ENCODE assay signal across 22 mouse cellular contexts in genomic region chr5:32405199-32405855, GRCm38 (mm10). TPM values are rescaled to one million over a fixed set of nuclear protein-coding genes. Genes with fewer than 3 reads are reported as not detected.
DNase-seq lines count a peak whose midpoint lies in the region; ATAC-seq and TF ChIP-seq lines count a peak whose summit lies in the region.
"Had no signal": no experiment of that assay in that cellular context is flagged by ENCODE, and none has a peak within 500 bp of the region (broad histone marks: within the 10 kb centered on the region; RNA-seq: fewer than 3 reads in every experiment).

No protein-coding gene starts in this region.

- no peak for TF ChIP-seq RAD21 in MEL (IDR thresholded peaks at IDR 0.05; ENCODE audit: low read depth, low read length)

- TF ChIP-seq POLR2A in MEL (IDR thresholded peaks at IDR 0.05; ENCODE audit: control insufficient read depth in 1 of 2, insufficient read depth in 1 of 2, low read depth in 1 of 2, low read length in 2 of 2, poor library complexity in 1 of 2) = no peak

- no peak for TF ChIP-seq EP300 in MEL (IDR thresholded peaks at IDR 0.05; ENCODE audit: low read depth in 1 of 2, low read length in 2 of 2)

- no peak overlapping the region for H3K4me2 ChIP-seq in hindbrain, postnatal 0 days (ENCODE audit: low read depth, low read length)
- H3K4me2 ChIP-seq in hindbrain, embryonic 12.5 days (replicated peaks) = no peak overlapping the region
- H3K4me2 ChIP-seq: embryonic facial prominence, embryonic 13.5 days; forebrain, embryonic 15.5 days; limb, embryonic 12.5 days; liver, embryonic 12.5 days; midbrain, embryonic 12.5 days had no signal

- H3K27me3 ChIP-seq in hindbrain, postnatal 0 days (ENCODE audit: insufficient read depth, low read length) = no peaks in the 10 kb centered on the region
- no peaks in the 10 kb centered on the region for H3K27me3 ChIP-seq in hindbrain, embryonic 12.5 days
- peaks cover 7 to 9% of the 10 kb centered on the region in 2 experiments for H3K27me3 ChIP-seq in MEL (ENCODE audit: control insufficient read depth in 1 of 2, insufficient read depth in 2 of 2, low read length in 2 of 2)
- H3K27me3 ChIP-seq: embryonic facial prominence, embryonic 13.5 days; forebrain, embryonic 15.5 days; liver, embryonic 12.5 days; midbrain, embryonic 12.5 days had no signal

- peak; percentile 42 for DNase-seq in hindbrain, postnatal 0 days (ENCODE audit: low spot score)
- DNase-seq in 3T3-L1 (ENCODE audit: low read depth, low spot score) (peak; percentile 93), MEL (ENCODE audit: low read depth, low spot score) (peak; percentile 7)
- no peak for DNase-seq in left cerebral cortex, postnatal 4 days
- no peak for DNase-seq in layer of hippocampus, adult 9-11 months
- DNase-seq: adrenal gland, adult 2 months; cerebellum, adult 9-10 months; gastrocnemius, postnatal 25 days; heart, postnatal 4 days; kidney, adult 8-10 months; kidney, postnatal 25 days; lung, adult 2 months; lung, postnatal 36 days; thymus, postnatal 36 days had no signal

- H3K36me3 ChIP-seq in hindbrain, postnatal 0 days (ENCODE audit: insufficient read depth, low read length) = no peaks in the 10 kb centered on the region
- H3K36me3 ChIP-seq in hindbrain, embryonic 12.5 days = no peaks in the 10 kb centered on the region
- no peaks in the 10 kb centered on the region for H3K36me3 ChIP-seq in MEL (ENCODE audit: control insufficient read depth in 1 of 2, insufficient read depth in 2 of 2, low read length in 2 of 2)
- H3K36me3 ChIP-seq: embryonic facial prominence, embryonic 13.5 days; forebrain, embryonic 15.5 days; limb, embryonic 12.5 days; liver, embryonic 12.5 days; midbrain, embryonic 12.5 days had no signal

- H3K9ac ChIP-seq in hindbrain, postnatal 0 days (replicated peaks; ENCODE audit: low read length) = no peak overlapping the region
- no peak overlapping the region for H3K9ac ChIP-seq in hindbrain, embryonic 12.5 days
- no peak overlapping the region for H3K9ac ChIP-seq in MEL (ENCODE audit: control insufficient read depth, low read depth, low read length, poor library complexity, severe bottlenecking)
- H3K9ac ChIP-seq: embryonic facial prominence, embryonic 13.5 days; forebrain, embryonic 15.5 days; limb, embryonic 12.5 days; liver, embryonic 12.5 days; midbrain, embryonic 12.5 days had no signal

- intact Hi-C loops in left cerebral cortex, postnatal 4 days (cut with DNase I) = no loop called here

- no peak for TF ChIP-seq CTCF in hindbrain, postnatal 0 days (IDR thresholded peaks at IDR 0.05; ENCODE audit: low read depth)
- no peak for TF ChIP-seq CTCF in MEL (IDR thresholded peaks at IDR 0.05 in 2 of 3, conservative IDR thresholded peaks at IDR 0.05 in 1 of 3; ENCODE audit: control insufficient read depth in 1 of 3, insufficient read depth in 1 of 3, low read depth in 2 of 3, low read length in 3 of 3, poor library complexity in 1 of 3, severe bottlenecking in 1 of 3)

- peaks cover 11% of the 10 kb centered on the region; the same call in 1 of the 2 replicates for H3K4me1 ChIP-seq in hindbrain, postnatal 0 days (ENCODE audit: insufficient read depth, low read length)
- H3K4me1 ChIP-seq in hindbrain, embryonic 12.5 days = peaks cover 2% of the 10 kb centered on the region; the same call in 1 of the 2 replicates
- no peaks in the 10 kb centered on the region for H3K4me1 ChIP-seq in MEL (ENCODE audit: control insufficient read depth in 1 of 2, insufficient read depth in 2 of 2, low read length in 2 of 2)
- H3K4me1 ChIP-seq: forebrain, embryonic 15.5 days had no signal

- H3K27ac ChIP-seq in hindbrain, postnatal 0 days = no peak overlapping the region
- H3K27ac ChIP-seq in hindbrain, embryonic 12.5 days = no peak overlapping the region
- H3K27ac ChIP-seq in MEL (ENCODE audit: control insufficient read depth, low read depth, low read length) = no peak overlapping the region
- H3K27ac ChIP-seq: embryonic facial prominence, embryonic 13.5 days; forebrain, embryonic 15.5 days; limb, embryonic 12.5 days; liver, embryonic 12.5 days; midbrain, embryonic 12.5 days had no signal

- H3K9me3 ChIP-seq in hindbrain, postnatal 0 days (ENCODE audit: low read length) = no peaks in the 10 kb centered on the region
- H3K9me3 ChIP-seq in hindbrain, embryonic 12.5 days (replicated peaks) = no peaks in the 10 kb centered on the region
- no peaks in the 10 kb centered on the region for H3K9me3 ChIP-seq in MEL (replicated peaks; ENCODE audit: insufficient read depth, low read length)
- H3K9me3 ChIP-seq: embryonic facial prominence, embryonic 13.5 days; forebrain, embryonic 15.5 days; limb, embryonic 12.5 days; liver, embryonic 12.5 days; midbrain, embryonic 12.5 days had no signal

- H3K4me3 ChIP-seq in hindbrain, postnatal 0 days (ENCODE audit: low read length) = no peak overlapping the region
- H3K4me3 ChIP-seq in hindbrain, embryonic 12.5 days = no peak overlapping the region
- H3K4me3 ChIP-seq in MEL (ENCODE audit: control insufficient read depth in 1 of 2, insufficient read depth in 1 of 2, low read depth in 2 of 2, low read length in 2 of 2) = no peak overlapping the region
- H3K4me3 ChIP-seq: embryonic facial prominence, embryonic 13.5 days; forebrain, embryonic 15.5 days; limb, embryonic 12.5 days; liver, embryonic 12.5 days; midbrain, embryonic 12.5 days had no signal

- ATAC-seq in hindbrain, postnatal 0 days = peak; percentile 70
- no peak for ATAC-seq in hindbrain, embryonic 12.5 days (ENCODE audit: low FRiP score)
- ATAC-seq in hematopoietic stem cell, adult 5-6 weeks (replicated peaks in 1 of 2; ENCODE audit: insufficient read depth in 1 of 2, low FRiP score in 2 of 2, low TSS enrichment in 1 of 2, low read depth in 1 of 2, poor library complexity in 2 of 2, severe bottlenecking in 2 of 2) = peak; percentile 53 to 74; a peak in 1 of 4 replicates
- ATAC-seq: forebrain, embryonic 15.5 days; inflammation-experienced regulatory T-cells, adult 6 months; liver, embryonic 12.5 days had no signal

- no peaks in the 10 kb centered on the region for H3K79me2 ChIP-seq in MEL (ENCODE audit: control insufficient read depth, insufficient read depth, low read length, poor library complexity)

- WGBS in hindbrain, postnatal 0 days = 64% methylated on average over 4 of the region's 4 CpGs
- WGBS in hindbrain, embryonic 12.5 days = 72% methylated on average over 4 of the region's 4 CpGs

TF ChIP-seq in MEL, 35 proteins besides CTCF, POLR2A, EP300 and RAD21:
- no peak for TF ChIP-seq CHD1 (IDR thresholded peaks at IDR 0.05; ENCODE audit: low read depth, low read length)
- no peak for TF ChIP-seq ELF1 (IDR thresholded peaks at IDR 0.05; ENCODE audit: low read depth, low read length)
- TF ChIP-seq JUND (IDR thresholded peaks at IDR 0.05; ENCODE audit: low read depth, low read length) = no peak
- TF ChIP-seq MAFK (IDR thresholded peaks at IDR 0.05; ENCODE audit: borderline replicate concordance, low read depth, low read length) = no peak
- TF ChIP-seq MXI1 (IDR thresholded peaks at IDR 0.05; ENCODE audit: low read depth, low read length) = no peak
- TF ChIP-seq TAL1 (IDR thresholded peaks at IDR 0.05; ENCODE audit: low read length) = no peak
- no peak for TF ChIP-seq ZNF384 (IDR thresholded peaks at IDR 0.05; ENCODE audit: low read depth, low read length)
- TF ChIP-seq RCOR1 (IDR thresholded peaks at IDR 0.05; ENCODE audit: low read depth, low read length) = no peak
- no peak for TF ChIP-seq TCF12 (IDR thresholded peaks at IDR 0.05; ENCODE audit: low read depth, low read length)
- TF ChIP-seq UBTF (IDR thresholded peaks at IDR 0.05; ENCODE audit: borderline replicate concordance, insufficient read depth, low read depth, low read length) = no peak

RNA-seq across cellular contexts. Expression of gene Ppp1cb, which starts 53.3 kb away (rescaled TPM):
- total RNA-seq in hindbrain, postnatal 0 days (2014; rRNA removed) = 109 and 110 TPM in 2 replicates
- 199 TPM in 2 replicates for polyA plus RNA-seq in hindbrain, postnatal 0 days (2015; fragmentation: Nextera tagmentation; extraction: Ambion mirVana)
- polyA plus RNA-seq in hindbrain, embryonic 12.5 days (2016; fragmentation: Nextera tagmentation; extraction: Ambion mirVana) = 196 and 215 TPM in 2 replicates
- 121 and 128 TPM in 2 replicates for total RNA-seq in MEL (2012; rRNA removed)
- polyA plus RNA-seq in MEL (2012; ENCODE audit: insufficient read depth in 1 of 2, insufficient read length in 2 of 2, low read depth in 1 of 2, low replicate concordance in 2 of 2, missing spikeins in 1 of 2) = 1,000 to 10,000 TPM in 1 of 2 experiments, 100 to 1,000 TPM in 1; 268 to 2,029 TPM
- total RNA-seq in hematopoietic stem cell, adult 5-6 weeks (2017) = 240 and 271 TPM in 2 replicates
- 100 to 1,000 TPM; 362 to 387 TPM for total RNA-seq in left cerebral cortex, postnatal 4 days (2021)

Comparison
In these comparisons a context has a peak if more than half of its experiments do, and no peak if none do; other contexts are left out.
1. DNase-seq: peak in hindbrain, postnatal 0 days (single experiment), 3T3-L1 (single experiment) and MEL (single experiment); none in left cerebral cortex, postnatal 4 days (single experiment) and layer of hippocampus, adult 9-11 months (single experiment).